Mouse (Mus musculus) lung, adult 2 months (tissue): ENCODE measurements around the gene Agtrap. TPM values are rescaled to one million over a fixed set of nuclear protein-coding genes. Genes with fewer than 3 reads are reported as not detected.

ENCODE experiments used
- DNase-seq: peaks from one replicate; pipeline ENCODE4 v3.0.0; 2022
- H3K4me1 ChIP-seq: fragments of 200-500 bp; 2 replicates; pipeline ENCODE4 v1.6.1; 2011; ENCODE audit warnings: low read length; ENCODE audit not compliant: control insufficient read depth, insufficient read depth
- H3K4me3 ChIP-seq: fragments of 200-500 bp; replicated peaks from 2 replicates; pipeline ENCODE3; 2011; ENCODE audit warnings: low read depth, mild to moderate bottlenecking, control low read depth, low read length; ENCODE audit errors: extremely low read depth
- CTCF ChIP-seq: fragments of 200-500 bp; IDR thresholded peaks from 2 replicates; pipeline ENCODE4 v1.5.1; 2011; ENCODE audit warnings: mild to moderate bottlenecking, low read length, control low read depth; ENCODE audit not compliant: insufficient read depth
- POLR2A ChIP-seq: fragments of 200-500 bp; IDR thresholded peaks from 2 replicates; pipeline ENCODE4 v1.6.1; 2011; ENCODE audit warnings: low read depth, mild to moderate bottlenecking, control low read depth, low read length, borderline replicate concordance; ENCODE audit errors: extremely low read depth
- WGBS: fragments of 180-500 bp; shearing (Covaris S2); methylation state at CpG from one replicate; pipeline ENCODE4 v1.1.7; 2018; 5-methylcytosine and 5-hydroxymethylcytosine counted together
- polyA plus RNA-seq: library from polyadenylated mRNA; depleted of rRNA; stranded (reverse); fragments of >200 nt; gene quantifications from 2 replicates; pipeline ENCODE4 v1.2.3, GENCODE M21; 2012

Agtrap gene
- polyA plus RNA-seq, 1 experiment, result 56.8 TPM

DNA sequence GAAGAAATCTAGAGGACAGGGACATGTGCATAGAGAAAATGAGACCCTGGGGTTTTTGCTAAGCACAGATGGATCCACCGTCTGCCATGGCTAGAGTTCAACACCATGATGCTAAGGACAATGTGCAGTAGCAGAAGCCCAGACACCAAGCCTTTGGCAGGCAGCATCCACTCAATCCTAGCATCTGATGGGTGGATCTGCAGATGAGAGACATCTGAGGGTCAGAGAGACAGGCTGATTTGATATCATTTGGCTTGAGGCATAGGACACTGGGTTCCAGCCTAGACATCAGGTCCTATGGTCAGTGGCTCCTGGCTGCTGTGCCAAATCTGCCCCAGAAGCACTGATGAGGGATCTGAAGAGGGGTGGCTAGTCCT is 7.2 kb downstream of the Agtrap start:
- WGBS, result 92% methylated on average over 1 of the region's 1 CpGs
- H3K4me1 ChIP-seq, result peaks cover 16% of the 10 kb centered on the region
- TF ChIP-seq POLR2A (no peak), CTCF (no peak)
- no peak for DNase-seq
- no peak overlapping the region for H3K4me3 ChIP-seq

GRCm38 (mm10) chr4:148079944-148080596 is 7.8 kb downstream of the Agtrap start:
- TF ChIP-seq POLR2A, result no peak
- no peak for TF ChIP-seq CTCF
- 91% methylated on average over 8 of the region's 8 CpGs for WGBS
- DNase-seq, result no peak
- no peak overlapping the region for H3K4me3 ChIP-seq
- peaks cover 13% of the 10 kb centered on the region for H3K4me1 ChIP-seq

DNA sequence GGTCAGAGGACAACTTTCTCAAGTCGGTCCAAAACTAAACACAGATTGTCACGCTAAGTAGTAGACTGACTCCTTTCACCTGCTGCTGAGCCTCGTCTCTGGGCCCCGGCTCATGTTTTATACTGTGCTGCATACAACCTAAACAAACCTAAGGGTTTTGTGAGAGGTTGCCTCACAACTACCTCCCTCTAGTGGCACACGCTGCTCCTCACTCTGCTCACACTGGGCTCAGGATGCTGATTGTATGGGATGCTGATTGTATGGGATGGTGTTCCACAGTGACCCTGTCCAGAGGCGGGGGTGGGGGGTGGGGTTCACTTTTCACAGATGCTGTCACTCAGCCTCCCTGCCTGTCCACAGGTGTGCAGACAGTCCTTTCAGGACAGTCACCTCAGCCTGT is 8.6 kb downstream of the Agtrap start:
- TF ChIP-seq CTCF, result 0 out of 2 replicates have a peak, but pooled peaks have one; percentile 11
- no peak for TF ChIP-seq POLR2A
- WGBS, result 61% methylated on average over 6 of the region's 6 CpGs
- Histone ChIP-seq H3K4me3 (no peak overlapping the region), H3K4me1 (peaks cover 9% of the 10 kb centered on the region)
- DNase-seq, result no peak

GRCm38 (mm10) chr4:148075881-148076280 is 11.9 kb downstream of the Agtrap start:
- no peak for TF ChIP-seq CTCF
- no peak for TF ChIP-seq POLR2A
- Histone ChIP-seq H3K4me3 (no peak overlapping the region), H3K4me1 (no peaks in the 10 kb centered on the region)
- no peak for DNase-seq
- 85% methylated on average over 6 of the region's 6 CpGs for WGBS

DNA sequence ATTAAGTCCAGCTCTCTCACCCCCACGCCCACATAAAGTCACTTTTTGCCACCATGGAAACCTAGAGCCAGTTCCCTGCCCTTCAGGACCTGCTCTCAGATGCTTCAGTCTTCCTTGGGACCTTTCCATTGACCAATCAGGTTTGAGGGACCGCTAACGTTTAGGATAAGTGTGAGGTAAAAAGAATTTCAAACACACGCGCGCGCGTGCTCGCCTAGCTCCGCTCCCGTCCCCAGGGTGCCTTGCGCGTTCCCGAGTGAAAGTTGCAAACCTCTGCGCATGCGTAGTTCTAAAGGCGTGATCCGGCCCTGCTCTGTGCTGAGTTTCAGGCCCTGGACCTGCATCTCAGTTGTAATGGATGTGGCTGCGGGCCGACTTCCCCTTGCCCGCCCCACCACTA is 12.6 kb downstream of the Agtrap start:
- TF ChIP-seq CTCF (no peak), POLR2A (no peak)
- peak overlapping the region; percentile 54 for H3K4me3 ChIP-seq
- H3K4me1 ChIP-seq, result no peaks in the 10 kb centered on the region
- 35% methylated on average over 21 of the region's 21 CpGs for WGBS
- peak; percentile 62 for DNase-seq

- WGBS, result 35% methylated on average over 17 of the region's 17 CpGs
- peak; percentile 19 for DNase-seq
- H3K4me1 ChIP-seq, result no peaks in the 10 kb centered on the region
- TF ChIP-seq POLR2A (no peak), CTCF (no peak)
- H3K4me3 ChIP-seq, result no peak overlapping the region
These were observed 13.2 kb downstream of the Agtrap start for GRCm38 (mm10) chr4:148074521-148075189.

GRCm38 (mm10) chr4:148071508-148071907 is 16.3 kb downstream of the Agtrap start:
- no peak for DNase-seq
- no peaks in the 10 kb centered on the region for H3K4me1 ChIP-seq
- WGBS, result 65% methylated on average over 5 of the region's 5 CpGs
- no peak for TF ChIP-seq CTCF
- TF ChIP-seq POLR2A, result no peak
- H3K4me3 ChIP-seq, result no peak overlapping the region

- DNase-seq, result no peak
- no peaks in the 10 kb centered on the region for H3K4me1 ChIP-seq
- no peak overlapping the region for H3K4me3 ChIP-seq
- WGBS, result 77% methylated on average over 9 of the region's 9 CpGs
- TF ChIP-seq POLR2A, result no peak
These were observed 18.1 kb downstream of the Agtrap start for GRCm38 (mm10) chr4:148069602-148070218.

DNA sequence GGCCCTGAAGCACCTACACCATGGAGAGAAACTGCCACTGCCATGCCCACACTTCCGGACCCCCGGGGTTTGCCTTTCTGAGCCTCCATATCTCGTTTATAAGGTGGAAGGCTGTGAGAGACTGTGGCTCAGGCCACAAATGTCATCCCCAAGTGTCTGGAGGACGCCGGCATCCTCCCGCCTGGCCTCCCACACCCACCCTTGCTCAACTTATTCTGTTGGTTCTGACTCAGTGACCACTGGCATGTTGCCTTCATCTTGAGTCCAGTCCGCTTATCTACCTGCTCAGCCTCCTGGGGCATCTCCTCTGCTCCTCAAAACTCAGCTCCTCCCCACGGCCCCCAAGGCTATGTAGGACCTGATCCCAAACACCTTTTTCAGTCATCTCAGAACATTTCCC is 20.5 kb downstream of the Agtrap start:
- no peak for DNase-seq
- TF ChIP-seq CTCF (no peak), POLR2A (no peak)
- no peak overlapping the region for H3K4me3 ChIP-seq
- 87% methylated on average over 8 of the region's 8 CpGs for WGBS
- H3K4me1 ChIP-seq, result no peaks in the 10 kb centered on the region

- no peak for DNase-seq
- WGBS, result 55% methylated on average over 9 of the region's 9 CpGs
- TF ChIP-seq CTCF, result no peak
- TF ChIP-seq POLR2A, result no peak
- Histone ChIP-seq H3K4me3 (no peak overlapping the region), H3K4me1 (no peaks in the 10 kb centered on the region)
These were observed 21.5 kb downstream of the Agtrap start for GRCm38 (mm10) chr4:148066401-148066744.
